Mouse (Mus musculus): ENCODE measurements at regions not wholly inside any gene's neighbourhood (a gene's known extent, or its start where the extent isn't known, plus 50 kb on each side); places are given as distances from the start of the nearest gene placed in this dataset.

DNA sequence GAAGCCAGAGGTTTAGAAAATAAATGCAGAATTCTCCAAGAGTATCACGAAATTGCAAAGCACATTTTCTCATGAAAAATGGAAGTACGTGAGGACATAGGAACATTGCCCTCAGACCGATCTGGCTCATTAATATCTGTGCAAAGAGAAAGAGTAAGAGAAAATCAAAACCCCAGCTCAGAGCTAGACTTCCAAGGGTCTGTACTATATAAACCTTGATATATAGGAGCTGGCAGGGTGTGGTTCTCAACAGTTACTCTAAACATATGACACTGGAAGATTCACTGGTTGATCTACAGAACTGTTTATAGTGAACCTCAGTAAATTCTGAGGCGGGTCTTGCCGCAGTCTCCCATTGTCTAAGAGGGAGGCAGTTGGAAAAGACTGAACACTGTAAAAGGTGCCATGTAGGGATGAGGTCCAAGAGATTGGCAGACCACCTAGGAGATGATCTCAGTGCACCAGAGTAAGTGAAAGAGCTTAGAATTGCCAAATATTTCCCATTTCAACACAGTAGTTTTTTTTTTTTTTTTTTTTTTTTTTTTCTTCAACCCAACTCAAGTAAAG lies 1014.0 kb upstream of the Slit2 start:
- no peak overlapping the region for H3K4me3 ChIP-seq (replicated peaks; ENCODE audit: low read length)
- TF ChIP-seq CTCF (conservative IDR thresholded peaks at IDR 0.05; ENCODE audit: low read length) (no peak), POU5F1 (IDR thresholded peaks at IDR 0.05; ENCODE audit: borderline replicate concordance, low read length) (no peak), NANOG (IDR thresholded peaks at IDR 0.05; ENCODE audit: borderline replicate concordance, low read length) (no peak)
- no peaks in the 10 kb centered on the region for H3K9me3 ChIP-seq (ENCODE audit: low read length)
- no peaks in the 10 kb centered on the region for H3K36me3 ChIP-seq (ENCODE audit: insufficient read depth, low read length)
- no peaks in the 10 kb centered on the region for H3K27me3 ChIP-seq (ENCODE audit: insufficient read depth, low read length)
- H3K4me1 ChIP-seq (replicated peaks; ENCODE audit: low read depth, low read length) = no peaks in the 10 kb centered on the region

DNA sequence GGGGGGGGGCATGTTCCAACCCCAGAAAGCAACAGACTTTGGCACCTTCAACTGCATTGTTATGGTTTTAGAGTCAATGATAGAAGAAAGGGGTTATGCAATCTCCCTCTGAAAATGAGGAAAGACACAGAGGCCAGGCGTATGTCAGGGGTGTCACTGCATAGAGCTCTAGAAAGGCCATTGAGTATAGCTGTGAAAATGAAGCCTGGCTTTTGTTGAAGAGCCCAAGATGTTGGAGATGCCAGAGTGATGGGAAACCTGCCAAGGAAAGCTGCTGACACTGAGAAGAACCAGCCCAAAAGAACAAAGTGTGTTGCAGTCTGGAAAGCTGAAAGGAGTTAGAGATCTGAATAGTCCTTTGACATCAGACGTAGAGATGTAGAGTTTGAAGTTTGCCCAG lies 1022.2 kb upstream of the Slit2 start:
- H3K36me3 ChIP-seq (ENCODE audit: insufficient read depth, low read length) = no peaks in the 10 kb centered on the region
- no peaks in the 10 kb centered on the region for H3K4me1 ChIP-seq (replicated peaks; ENCODE audit: low read depth, low read length)
- H3K27me3 ChIP-seq (ENCODE audit: insufficient read depth, low read length) = no peaks in the 10 kb centered on the region
- TF ChIP-seq NANOG (IDR thresholded peaks at IDR 0.05; ENCODE audit: borderline replicate concordance, low read length) (no peak), POU5F1 (IDR thresholded peaks at IDR 0.05; ENCODE audit: borderline replicate concordance, low read length) (no peak), CTCF (conservative IDR thresholded peaks at IDR 0.05; ENCODE audit: low read length) (no peak)
- no peaks in the 10 kb centered on the region for H3K9me3 ChIP-seq (ENCODE audit: low read length)
- H3K4me3 ChIP-seq (replicated peaks; ENCODE audit: low read length) = no peak overlapping the region

DNA sequence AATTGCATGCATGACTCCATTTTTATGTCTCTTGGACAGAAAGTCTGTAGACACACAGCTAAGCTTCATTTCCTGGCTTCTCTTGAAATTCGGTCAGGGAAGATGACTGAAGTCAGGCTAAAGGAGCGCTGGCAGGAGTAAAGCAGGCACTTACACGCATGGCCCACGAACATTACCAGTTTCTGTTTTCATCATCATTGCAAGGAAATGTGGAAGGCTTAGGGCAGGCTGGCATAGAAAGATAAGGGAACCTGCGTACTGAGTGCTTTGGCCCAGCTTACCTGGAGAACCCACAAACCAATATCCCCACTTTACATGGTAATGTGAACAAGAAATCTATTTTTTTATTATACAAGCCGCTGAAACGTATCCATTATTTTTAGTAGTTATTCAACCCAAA lies 1056.6 kb upstream of the Slit2 start:
- no peaks in the 10 kb centered on the region for H3K4me1 ChIP-seq (replicated peaks; ENCODE audit: low read depth, low read length)
- H3K27me3 ChIP-seq (ENCODE audit: insufficient read depth, low read length) = no peaks in the 10 kb centered on the region
- no peaks in the 10 kb centered on the region for H3K36me3 ChIP-seq (ENCODE audit: insufficient read depth, low read length)
- TF ChIP-seq POU5F1 (IDR thresholded peaks at IDR 0.05; ENCODE audit: borderline replicate concordance, low read length) (no peak), NANOG (IDR thresholded peaks at IDR 0.05; ENCODE audit: borderline replicate concordance, low read length) (no peak), CTCF (conservative IDR thresholded peaks at IDR 0.05; ENCODE audit: low read length) (no peak)
- H3K9me3 ChIP-seq (ENCODE audit: low read length) = no peaks in the 10 kb centered on the region
- H3K4me3 ChIP-seq (replicated peaks; ENCODE audit: low read length) = no peak overlapping the region

GRCm38 (mm10) chr5:46901909-46902308 lies 1044.5 kb upstream of the Lcorl start:
- no peak overlapping the region for H3K4me3 ChIP-seq (replicated peaks; ENCODE audit: low read length)
- no peaks in the 10 kb centered on the region for H3K27me3 ChIP-seq (ENCODE audit: insufficient read depth, low read length)
- no peak for TF ChIP-seq POU5F1 (IDR thresholded peaks at IDR 0.05; ENCODE audit: borderline replicate concordance, low read length)
- TF ChIP-seq CTCF (conservative IDR thresholded peaks at IDR 0.05; ENCODE audit: low read length) = no peak
- no peak for TF ChIP-seq NANOG (IDR thresholded peaks at IDR 0.05; ENCODE audit: borderline replicate concordance, low read length)
- H3K36me3 ChIP-seq (ENCODE audit: insufficient read depth, low read length) = no peaks in the 10 kb centered on the region
- H3K4me1 ChIP-seq (replicated peaks; ENCODE audit: low read depth, low read length) = no peaks in the 10 kb centered on the region
- H3K9me3 ChIP-seq (ENCODE audit: low read length) = no peaks in the 10 kb centered on the region

GRCm38 (mm10) chr5:46894037-46894436 lies 1036.6 kb upstream of the Lcorl start:
- H3K27me3 ChIP-seq (ENCODE audit: insufficient read depth, low read length) = no peaks in the 10 kb centered on the region
- H3K4me3 ChIP-seq (replicated peaks; ENCODE audit: low read length) = no peak overlapping the region
- H3K9me3 ChIP-seq (ENCODE audit: low read length) = no peaks in the 10 kb centered on the region
- H3K4me1 ChIP-seq (replicated peaks; ENCODE audit: low read depth, low read length) = no peaks in the 10 kb centered on the region
- TF ChIP-seq POU5F1 (IDR thresholded peaks at IDR 0.05; ENCODE audit: borderline replicate concordance, low read length) (no peak), CTCF (conservative IDR thresholded peaks at IDR 0.05; ENCODE audit: low read length) (no peak), NANOG (IDR thresholded peaks at IDR 0.05; ENCODE audit: borderline replicate concordance, low read length) (no peak)
- no peaks in the 10 kb centered on the region for H3K36me3 ChIP-seq (ENCODE audit: insufficient read depth, low read length)

DNA sequence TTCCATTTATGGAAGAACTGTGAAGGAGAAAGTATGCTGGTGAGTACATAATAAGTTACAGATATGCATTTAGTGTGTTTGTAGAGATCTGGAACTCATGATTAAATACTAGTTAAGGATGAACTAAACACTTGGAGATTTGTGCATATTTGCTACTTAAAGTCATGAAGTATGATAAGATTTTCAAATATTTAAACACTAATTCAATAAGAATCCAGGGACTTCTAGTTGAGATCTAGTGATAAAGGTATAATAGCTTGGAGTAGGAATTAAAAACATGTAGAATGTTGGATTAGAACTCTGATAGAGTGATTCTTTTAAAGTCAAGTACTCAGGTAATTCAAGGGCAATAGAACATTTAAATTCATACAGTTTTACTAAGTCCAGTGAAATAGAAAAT lies 1026.5 kb upstream of the Lcorl start:
- Histone ChIP-seq H3K27me3 (ENCODE audit: insufficient read depth, low read length) (no peaks in the 10 kb centered on the region), H3K36me3 (ENCODE audit: insufficient read depth, low read length) (no peaks in the 10 kb centered on the region), H3K9me3 (ENCODE audit: low read length) (no peaks in the 10 kb centered on the region), H3K4me3 (replicated peaks; ENCODE audit: low read length) (no peak overlapping the region), H3K4me1 (replicated peaks; ENCODE audit: low read depth, low read length) (no peaks in the 10 kb centered on the region)
- TF ChIP-seq POU5F1 (IDR thresholded peaks at IDR 0.05; ENCODE audit: borderline replicate concordance, low read length) (no peak), NANOG (IDR thresholded peaks at IDR 0.05; ENCODE audit: borderline replicate concordance, low read length) (no peak), CTCF (conservative IDR thresholded peaks at IDR 0.05; ENCODE audit: low read length) (no peak)

DNA sequence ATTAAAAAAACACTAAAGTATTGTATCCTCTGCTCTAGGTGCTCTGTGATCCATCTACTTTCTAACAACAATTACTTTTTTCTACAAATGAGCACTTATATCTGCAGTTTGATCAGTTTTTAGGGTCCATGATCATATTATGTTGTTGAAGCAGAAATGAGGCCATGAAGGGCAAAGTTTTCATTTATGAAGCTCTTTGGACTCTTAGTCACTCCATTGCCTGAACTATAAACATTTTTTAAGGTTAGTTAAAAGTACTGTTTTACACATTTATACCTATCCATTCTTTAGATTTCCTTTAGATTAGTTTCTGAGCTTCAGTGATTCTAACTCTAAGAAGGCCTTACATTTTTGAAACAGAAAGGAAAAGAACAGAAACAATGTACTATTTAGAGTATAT lies 999.4 kb upstream of the Lcorl start:
- Histone ChIP-seq H3K27me3 (ENCODE audit: insufficient read depth, low read length) (no peaks in the 10 kb centered on the region), H3K4me1 (replicated peaks; ENCODE audit: low read depth, low read length) (no peaks in the 10 kb centered on the region), H3K9me3 (ENCODE audit: low read length) (no peaks in the 10 kb centered on the region), H3K4me3 (replicated peaks; ENCODE audit: low read length) (no peak overlapping the region), H3K36me3 (ENCODE audit: insufficient read depth, low read length) (no peaks in the 10 kb centered on the region)
- TF ChIP-seq CTCF (conservative IDR thresholded peaks at IDR 0.05; ENCODE audit: low read length) = no peak
- no peak for TF ChIP-seq POU5F1 (IDR thresholded peaks at IDR 0.05; ENCODE audit: borderline replicate concordance, low read length)
- no peak for TF ChIP-seq NANOG (IDR thresholded peaks at IDR 0.05; ENCODE audit: borderline replicate concordance, low read length)

- Histone ChIP-seq H3K36me3 (ENCODE audit: insufficient read depth, low read length) (no peaks in the 10 kb centered on the region), H3K4me1 (replicated peaks; ENCODE audit: low read depth, low read length) (no peaks in the 10 kb centered on the region), H3K9me3 (ENCODE audit: low read length) (no peaks in the 10 kb centered on the region), H3K27me3 (ENCODE audit: insufficient read depth, low read length) (no peaks in the 10 kb centered on the region), H3K4me3 (replicated peaks; ENCODE audit: low read length) (no peak overlapping the region)
- no peak for TF ChIP-seq NANOG (IDR thresholded peaks at IDR 0.05; ENCODE audit: borderline replicate concordance, low read length)
- TF ChIP-seq POU5F1 (IDR thresholded peaks at IDR 0.05; ENCODE audit: borderline replicate concordance, low read length) = no peak
- no peak for TF ChIP-seq CTCF (conservative IDR thresholded peaks at IDR 0.05; ENCODE audit: low read length)
These were observed 987.8 kb upstream of the Lcorl start for GRCm38 (mm10) chr5:46845175-46845574.

DNA sequence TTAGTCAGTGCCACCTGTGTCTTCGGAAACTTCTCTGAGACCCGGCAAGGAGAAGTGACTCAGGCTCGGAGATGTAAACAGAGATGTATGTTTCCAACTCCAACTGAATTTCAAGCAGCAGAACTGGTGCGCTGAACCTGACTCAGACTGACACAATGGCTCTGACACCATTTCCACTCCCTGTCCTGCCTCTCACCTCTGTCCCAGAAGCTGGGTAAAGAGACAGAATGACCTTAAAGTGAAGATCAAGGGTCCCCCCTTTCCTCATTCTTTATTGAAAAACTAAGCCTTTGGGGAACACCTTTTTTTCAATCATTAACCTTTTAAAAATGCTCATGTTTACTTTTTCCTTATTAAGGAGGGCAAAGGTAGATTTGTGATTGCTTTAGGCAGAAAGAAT lies 979.4 kb upstream of the Lcorl start:
- no peaks in the 10 kb centered on the region for H3K27me3 ChIP-seq (ENCODE audit: insufficient read depth, low read length)
- H3K36me3 ChIP-seq (ENCODE audit: insufficient read depth, low read length) = no peaks in the 10 kb centered on the region
- TF ChIP-seq CTCF (conservative IDR thresholded peaks at IDR 0.05; ENCODE audit: low read length) = no peak
- TF ChIP-seq POU5F1 (IDR thresholded peaks at IDR 0.05; ENCODE audit: borderline replicate concordance, low read length) = no peak
- H3K4me1 ChIP-seq (replicated peaks; ENCODE audit: low read depth, low read length) = no peaks in the 10 kb centered on the region
- H3K4me3 ChIP-seq (replicated peaks; ENCODE audit: low read length) = no peak overlapping the region
- H3K9me3 ChIP-seq (ENCODE audit: low read length) = no peaks in the 10 kb centered on the region
